Mouse (Mus musculus) small intestine, adult 2 months (tissue): ENCODE results near the gene Eml4. TPM values are rescaled to one million over a fixed set of nuclear protein-coding genes. Genes with fewer than 3 reads are reported as not detected.

Experiments
- H3K27ac ChIP-seq: fragments of 200-500 bp; 2 replicates; pipeline ENCODE4 v1.5.1; 2012; ENCODE audit warnings: low read depth, low read length, control low read depth, inconsistent platforms; ENCODE audit not compliant: insufficient read depth
- H3K27me3 ChIP-seq: fragments of 200-500 bp; 2 replicates; pipeline ENCODE4 v1.6.1; 2012; ENCODE audit warnings: mild to moderate bottlenecking, moderate library complexity, low read length, inconsistent platforms; ENCODE audit not compliant: control insufficient read depth, insufficient read depth
- H3K36me3 ChIP-seq: fragments of 200-500 bp; 2 replicates; pipeline ENCODE4 v1.6.1; 2012; ENCODE audit warnings: mild to moderate bottlenecking, low read length, control low read depth, inconsistent platforms; ENCODE audit not compliant: control insufficient read depth, insufficient read depth
- H3K4me1 ChIP-seq: fragments of 200-500 bp; 2 replicates; pipeline ENCODE4 v1.6.1; 2012; ENCODE audit warnings: low read length, inconsistent platforms, mixed read lengths; ENCODE audit not compliant: control insufficient read depth, insufficient read depth, insufficient read length
- H3K4me3 ChIP-seq: fragments of 200-500 bp; 2 replicates; pipeline ENCODE4 v1.5.1; 2012; ENCODE audit warnings: low read depth, mild to moderate bottlenecking, control low read depth, inconsistent platforms, low read length, moderate library complexity
- CTCF ChIP-seq: fragments of 200-500 bp; IDR thresholded peaks from 2 replicates; pipeline ENCODE4 v1.5.1; 2012; ENCODE audit warnings: low read depth, mild to moderate bottlenecking, control low read depth, inconsistent platforms, low read length, moderate library complexity, mixed read lengths; ENCODE audit not compliant: insufficient replicate concordance, insufficient read length; ENCODE audit errors: extremely low read depth
- POLR2A ChIP-seq: fragments of 200-500 bp; IDR thresholded peaks from 2 replicates; pipeline ENCODE4 v1.6.1; 2012; ENCODE audit warnings: low read depth, mild to moderate bottlenecking, control low read depth, inconsistent platforms, low read length, moderate library complexity
- WGBS: fragments of 180-500 bp; shearing (Covaris S2); methylation state at CpG from one replicate; pipeline ENCODE4 v1.1.7; 2018; 5-methylcytosine and 5-hydroxymethylcytosine counted together
- polyA plus RNA-seq: library from polyadenylated mRNA; depleted of rRNA; stranded (reverse); fragments of >200 nt; gene quantifications from 2 replicates; pipeline ENCODE4 v1.2.3, GENCODE M21; 2012

Gene Eml4
- polyA plus RNA-seq, 1 experiment = 8.9 TPM

GRCm38 (mm10) chr17:83324269-83324616, 26.5 kb upstream of the Eml4 start:
- no peak overlapping the region for H3K4me3 ChIP-seq
- 86% methylated on average over 11 of the region's 11 CpGs for WGBS
- no peaks in the 10 kb centered on the region for H3K36me3 ChIP-seq
- H3K27ac ChIP-seq = peak overlapping the region; percentile 70; the same call in 1 of the 2 replicates
- H3K27me3 ChIP-seq = no peaks in the 10 kb centered on the region
- H3K4me1 ChIP-seq = peaks cover 21% of the 10 kb centered on the region
- TF ChIP-seq CTCF (no peak), POLR2A (no peak)

- no peak overlapping the region for H3K4me3 ChIP-seq
- 57% methylated on average over 13 of the region's 13 CpGs for WGBS
Observed at GRCm38 (mm10) chr17:83335183-83335584, 15.5 kb upstream of the Eml4 start.

GRCm38 (mm10) chr17:83337051-83337898, 13.5 kb upstream of the Eml4 start:
- H3K27ac ChIP-seq = no peak overlapping the region
- H3K4me3 ChIP-seq = no peak overlapping the region
- H3K4me1 ChIP-seq = peaks cover 5% of the 10 kb centered on the region; the same call in 1 of the 2 replicates
- H3K36me3 ChIP-seq = no peaks in the 10 kb centered on the region
- H3K27me3 ChIP-seq = no peaks in the 10 kb centered on the region
- 75% methylated on average over 13 of the region's 13 CpGs for WGBS
- TF ChIP-seq CTCF (peak; percentile 33; the same call in 1 of the 2 replicates), POLR2A (no peak)

More at GRCm38 (mm10) chr17:83335183-83335584, 15.5 kb upstream of the Eml4 start:
- peaks cover 5% of the 10 kb centered on the region; the same call in 1 of the 2 replicates for H3K4me1 ChIP-seq
- no peaks in the 10 kb centered on the region for H3K36me3 ChIP-seq
- TF ChIP-seq CTCF (no peak), POLR2A (no peak)
- no peaks in the 10 kb centered on the region for H3K27me3 ChIP-seq
- no peak overlapping the region for H3K27ac ChIP-seq

GRCm38 (mm10) chr17:83339368-83340085, 11.2 kb upstream of the Eml4 start:
- no peak overlapping the region for H3K4me3 ChIP-seq
- H3K27ac ChIP-seq = no peak overlapping the region
- H3K27me3 ChIP-seq = no peaks in the 10 kb centered on the region
- H3K36me3 ChIP-seq = no peaks in the 10 kb centered on the region
- TF ChIP-seq POLR2A (no peak), CTCF (no peak)
- H3K4me1 ChIP-seq = peaks cover 5% of the 10 kb centered on the region; the same call in 1 of the 2 replicates
- WGBS = 60% methylated on average over 13 of the region's 13 CpGs

- Histone ChIP-seq H3K27me3 (no peaks in the 10 kb centered on the region), H3K27ac (no peak overlapping the region), H3K4me3 (no peak overlapping the region), H3K36me3 (no peaks in the 10 kb centered on the region), H3K4me1 (peaks cover 5% of the 10 kb centered on the region; the same call in 1 of the 2 replicates)
- WGBS = 75% methylated on average over 16 of the region's 16 CpGs
- no peak for TF ChIP-seq CTCF
- TF ChIP-seq POLR2A = no peak
Observed at GRCm38 (mm10) chr17:83340895-83341524, 9.7 kb upstream of the Eml4 start.

- WGBS = 81% methylated on average over 7 of the region's 7 CpGs
- H3K36me3 ChIP-seq = no peaks in the 10 kb centered on the region
Observed at GRCm38 (mm10) chr17:83344226-83344625, 6.5 kb upstream of the Eml4 start.

More at GRCm38 (mm10) chr17:83344226-83344625, 6.5 kb upstream of the Eml4 start:
- no peaks in the 10 kb centered on the region for H3K27me3 ChIP-seq
- H3K4me1 ChIP-seq = peaks cover 5% of the 10 kb centered on the region; the same call in 1 of the 2 replicates
- H3K4me3 ChIP-seq = no peak overlapping the region
- no peak overlapping the region for H3K27ac ChIP-seq
- no peak for TF ChIP-seq POLR2A
- TF ChIP-seq CTCF = no peak
